Mouse (Mus musculus) MN1 (cell line): Measurements from ENCODE around the gene Clcn2.

Source experiments
- DNase-seq: peaks from one replicate; pipeline ENCODE4 v3.0.0-alpha.2; 2016; ENCODE audit warnings: low spot score

The Clcn2 gene

GRCm38 (mm10) chr16:20722736-20723135 lies 5.2 kb upstream of the Clcn2 start:
- no peak for DNase-seq

GRCm38 (mm10) chr16:20721808-20722207 lies 4.3 kb upstream of the Clcn2 start:
- no peak for DNase-seq

GRCm38 (mm10) chr16:20717978-20718670 lies 578 bp upstream of the Clcn2 start:
- DNase-seq: no peak

GRCm38 (mm10) chr16:20716841-20717180 lies 735 bp downstream of the Clcn2 start:
- no peak for DNase-seq

- DNase-seq: peak; percentile 83
These were observed 1.3 kb downstream of the Clcn2 start for GRCm38 (mm10) chr16:20715976-20716840.

GRCm38 (mm10) chr16:20715566-20715965 lies 2.0 kb downstream of the Clcn2 start:
- peak; percentile 30 for DNase-seq

- no peak for DNase-seq
These were observed 2.4 kb downstream of the Clcn2 start for GRCm38 (mm10) chr16:20715161-20715560.

- DNase-seq: no peak
These were observed 3.1 kb downstream of the Clcn2 start for GRCm38 (mm10) chr16:20714307-20715080.

GRCm38 (mm10) chr16:20712889-20713288 lies 4.7 kb downstream of the Clcn2 start:
- DNase-seq: no peak

GRCm38 (mm10) chr16:20712190-20712589 lies 5.4 kb downstream of the Clcn2 start:
- DNase-seq: no peak

GRCm38 (mm10) chr16:20710810-20711209 lies 6.7 kb downstream of the Clcn2 start:
- DNase-seq: no peak

- no peak for DNase-seq
These were observed 7.2 kb downstream of the Clcn2 start for GRCm38 (mm10) chr16:20710370-20710769.

- DNase-seq: no peak
These were observed 8.4 kb downstream of the Clcn2 start for GRCm38 (mm10) chr16:20708939-20709734.

- no peak for DNase-seq
These were observed 9.2 kb downstream of the Clcn2 start for GRCm38 (mm10) chr16:20708220-20708938.

GRCm38 (mm10) chr16:20706407-20707055 lies 11.0 kb downstream of the Clcn2 start:
- peak; percentile 54 for DNase-seq

- peak; percentile 43 for DNase-seq
These were observed 11.8 kb downstream of the Clcn2 start for GRCm38 (mm10) chr16:20705786-20706185.

- no peak for DNase-seq
These were observed 13.7 kb downstream of the Clcn2 start for GRCm38 (mm10) chr16:20703699-20704400.

GRCm38 (mm10) chr16:20703071-20703470 lies 14.5 kb downstream of the Clcn2 start:
- DNase-seq: no peak

GRCm38 (mm10) chr16:20702522-20702893 lies 15.0 kb downstream of the Clcn2 start:
- DNase-seq: peak; percentile 64
